Mouse (Mus musculus) right cerebral cortex, postnatal 36 days (tissue): ENCODE results near the gene Trp53.
"Not testable (repeated sequence)": the region's sequence is repeated elsewhere in the genome, so short reads cannot be mapped to it uniquely, and the experiment has no call there.

Experiments
- DNase-seq, 2 experiments: peaks; one replicate each; pipeline ENCODE4 v3.0.0; 2022; ENCODE audit warnings: low spot score in 2 of 2, mixed read lengths in 1 of 2

Trp53 gene

GRCm38 (mm10) chr11:69580091-69580514 lies at the start of gene Trp53, which contains the start of gene Wrap53:
Trp53 (plus strand) TSS chr11:69580359.
Wrap53 (minus strand) TSS chr11:69580255.
- DNase-seq: peak; percentile 85 to 89

- DNase-seq: not testable (repeated sequence)
These were observed 49.4 kb upstream of the Trp53 start for GRCm38 (mm10) chr11:69530755-69531154.

GRCm38 (mm10) chr11:69532480-69533150 lies 47.5 kb upstream of the Trp53 start:
- no peak for DNase-seq

- no peak for DNase-seq
These were observed 45.2 kb upstream of the Trp53 start for GRCm38 (mm10) chr11:69534990-69535389.

- no peak for DNase-seq
These were observed 39.5 kb upstream of the Trp53 start for GRCm38 (mm10) chr11:69540700-69541099.

GRCm38 (mm10) chr11:69541741-69542140 lies 38.4 kb upstream of the Trp53 start:
- not testable (repeated sequence) for DNase-seq

GRCm38 (mm10) chr11:69543598-69543997 lies 36.6 kb upstream of the Trp53 start:
- no peak for DNase-seq

GRCm38 (mm10) chr11:69545957-69546356 lies 34.2 kb upstream of the Trp53 start:
- no peak for DNase-seq

GRCm38 (mm10) chr11:69546423-69547053 lies 33.6 kb upstream of the Trp53 start:
- peak; percentile 66 to 68 for DNase-seq

GRCm38 (mm10) chr11:69547071-69547470 lies 33.1 kb upstream of the Trp53 start:
- DNase-seq: no peak

- DNase-seq: no peak
These were observed 31.0 kb upstream of the Trp53 start, which contains the start of gene Dnah2 for GRCm38 (mm10) chr11:69549060-69549656. Dnah2 (minus strand) TSS chr11:69549110.

GRCm38 (mm10) chr11:69551310-69551709 lies 28.8 kb upstream of the Trp53 start:
- no peak for DNase-seq

- peak; percentile 42 to 60 for DNase-seq
These were observed 27.4 kb upstream of the Trp53 start for GRCm38 (mm10) chr11:69552622-69553340.

- DNase-seq: no peak
These were observed 26.8 kb upstream of the Trp53 start for GRCm38 (mm10) chr11:69553341-69553721.

GRCm38 (mm10) chr11:69554539-69555140 lies 25.5 kb upstream of the Trp53 start:
- DNase-seq: no peak

GRCm38 (mm10) chr11:69557381-69557958 lies 22.7 kb upstream of the Trp53 start:
- DNase-seq: no peak

GRCm38 (mm10) chr11:69558756-69559155 lies 21.4 kb upstream of the Trp53 start:
- DNase-seq: no peak

GRCm38 (mm10) chr11:69559183-69559582 lies 21.0 kb upstream of the Trp53 start:
- no peak for DNase-seq

GRCm38 (mm10) chr11:69559851-69560765 lies 20.1 kb upstream of the Trp53 start, which contains the start of gene Efnb3:
Efnb3 (minus strand) TSS chr11:69560205.
- DNase-seq: no peak
